Mouse (Mus musculus) heart, postnatal 0 days (tissue): Measurements from ENCODE around the gene Nup188.

Experiments used
- CTCF ChIP-seq: IDR thresholded peaks from 2 replicates; pipeline ENCODE4 v1.5.1; 2016; ENCODE audit warnings: antibody characterized with exemption, control low read depth, low read depth
- EP300 ChIP-seq: IDR thresholded peaks from 2 replicates; pipeline ENCODE4 v1.6.1; 2016; ENCODE audit warnings: antibody characterized with exemption, low read depth

DNA sequence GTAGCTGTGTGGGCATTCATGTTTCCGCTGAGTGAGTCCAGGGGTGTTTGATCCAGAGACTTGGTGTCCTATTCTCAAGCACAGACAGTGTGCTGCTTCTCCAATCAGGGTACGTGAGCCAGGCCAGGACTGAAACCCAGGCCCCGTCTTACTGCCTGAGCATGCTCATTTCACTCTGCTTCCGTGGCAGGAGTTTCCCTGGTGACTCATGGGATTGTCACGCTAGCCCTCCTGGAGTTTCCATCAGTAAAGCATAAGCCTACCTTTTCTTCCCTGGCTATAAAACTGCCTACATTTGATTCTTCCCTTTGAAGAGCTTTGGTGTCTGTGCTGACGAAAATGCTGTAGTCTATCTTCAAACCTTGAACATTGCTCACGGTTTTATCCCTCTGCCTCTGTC, 36.9 kb downstream of the Nup188 start:
- TF ChIP-seq CTCF (no peak), EP300 (no peak)
